Mouse (Mus musculus): Measurements from ENCODE around the gene Serinc2.

DNA sequence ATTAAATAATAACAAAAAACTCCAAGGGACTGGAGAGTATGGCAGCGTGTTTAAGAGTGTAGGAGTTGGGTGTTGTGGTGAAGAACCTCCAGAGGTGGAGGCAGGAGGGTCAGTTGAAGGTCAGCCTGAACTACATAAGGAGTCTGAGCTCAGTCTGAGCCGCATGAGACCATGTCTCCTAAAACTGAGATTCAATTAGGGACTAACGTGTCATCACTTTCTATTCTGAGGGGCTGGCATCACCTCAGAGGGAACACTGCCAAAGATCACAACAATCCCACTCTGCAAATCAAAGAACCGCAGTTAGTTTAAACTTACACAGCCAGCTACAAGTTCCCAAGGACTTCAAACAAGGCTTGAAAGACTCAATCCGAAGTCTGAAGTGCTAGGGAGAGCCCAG is 44.6 kb upstream of the Serinc2 start:
- TF ChIP-seq CTCF (IDR thresholded peaks at IDR 0.05; ENCODE audit: low read depth) = no peak
- no peak for TF ChIP-seq EP300 (IDR thresholded peaks at IDR 0.05; ENCODE audit: low read depth)
